In genomic region chr4:103123086-103123485, GRCm38 (mm10) we compare ENCODE assay signal across 14 mouse cellular contexts. TPM values are rescaled to one million over a fixed set of nuclear protein-coding genes. Genes with fewer than 3 reads are reported as not detected.
DNase-seq lines count a peak whose midpoint lies in the region; ATAC-seq and TF ChIP-seq lines count a peak whose summit lies in the region.
"Had no signal": no experiment of that assay in that cellular context is flagged by ENCODE, and none has a peak within 500 bp of the region (broad histone marks: within the 10 kb centered on the region; RNA-seq: fewer than 3 reads in every experiment).

No protein-coding gene starts in this region.

- no peak overlapping the region for H3K4me3 ChIP-seq in liver, adult 2 months (ENCODE audit: insufficient read depth, low read depth, low read length)
- 0 out of 2 replicates have a peak overlapping the region, but pooled peaks have one; percentile 5 for H3K4me3 ChIP-seq in heart, embryonic 16.5 days (ENCODE audit: low read length)
- peak overlapping the region; percentile 93 for H3K4me3 ChIP-seq in megakaryocyte, embryonic 14.5 days (replicated peaks)
- H3K4me3 ChIP-seq in hindbrain, embryonic 12.5 days = no peak overlapping the region
- H3K4me3 ChIP-seq: midbrain, embryonic 12.5 days had no signal

- H3K9me3 ChIP-seq in heart, embryonic 16.5 days (replicated peaks; ENCODE audit: control insufficient read depth, low read length) = no peaks in the 10 kb centered on the region
- no peaks in the 10 kb centered on the region for H3K9me3 ChIP-seq in megakaryocyte, embryonic 14.5 days
- no peaks in the 10 kb centered on the region for H3K9me3 ChIP-seq in hindbrain, embryonic 12.5 days (replicated peaks)
- H3K9me3 ChIP-seq: midbrain, embryonic 12.5 days had no signal

- no peak for TF ChIP-seq CTCF in liver, adult 2 months (IDR thresholded peaks at IDR 0.05; ENCODE audit: low read depth, low read length)

- no peaks in the 10 kb centered on the region for H3K27me3 ChIP-seq in liver, adult 2 months (ENCODE audit: control insufficient read depth, insufficient read depth, low read length)
- no peaks in the 10 kb centered on the region for H3K27me3 ChIP-seq in heart, embryonic 16.5 days (ENCODE audit: control insufficient read depth, insufficient read depth, low read length)
- no peaks in the 10 kb centered on the region for H3K27me3 ChIP-seq in megakaryocyte, embryonic 14.5 days (replicated peaks)
- no peaks in the 10 kb centered on the region for H3K27me3 ChIP-seq in hindbrain, embryonic 12.5 days
- H3K27me3 ChIP-seq: midbrain, embryonic 12.5 days; Patski had no signal

- no peaks in the 10 kb centered on the region for H3K36me3 ChIP-seq in liver, adult 2 months (ENCODE audit: control insufficient read depth, insufficient read depth, low read length)
- H3K36me3 ChIP-seq in heart, embryonic 16.5 days (ENCODE audit: control insufficient read depth, insufficient read depth) = no peaks in the 10 kb centered on the region
- H3K36me3 ChIP-seq in megakaryocyte, embryonic 14.5 days (replicated peaks; ENCODE audit: low read length) = peaks cover 12% of the 10 kb centered on the region
- H3K36me3 ChIP-seq in hindbrain, embryonic 12.5 days = no peaks in the 10 kb centered on the region
- H3K36me3 ChIP-seq: midbrain, embryonic 12.5 days had no signal

- no peak overlapping the region for H3K27ac ChIP-seq in liver, adult 2 months (replicated peaks; ENCODE audit: insufficient read depth, low read depth, low read length)
- H3K27ac ChIP-seq in heart, embryonic 16.5 days (ENCODE audit: low read length) = peak overlapping the region; percentile 56
- H3K27ac ChIP-seq in hindbrain, embryonic 12.5 days = no peak overlapping the region
- H3K27ac ChIP-seq: midbrain, embryonic 12.5 days had no signal

- TF ChIP-seq POLR2A in liver, adult 2 months (IDR thresholded peaks at IDR 0.05; ENCODE audit: extremely low read depth, insufficient read depth, low read length) = no peak

- H3K4me1 ChIP-seq in liver, adult 2 months (ENCODE audit: control insufficient read depth, insufficient read depth, low read length) = peaks cover 15% of the 10 kb centered on the region
- peaks cover 27% of the 10 kb centered on the region for H3K4me1 ChIP-seq in heart, embryonic 16.5 days (ENCODE audit: control insufficient read depth, insufficient read depth, low read length)
- H3K4me1 ChIP-seq in megakaryocyte, embryonic 14.5 days = peaks cover 50% of the 10 kb centered on the region
- H3K4me1 ChIP-seq in hindbrain, embryonic 12.5 days = peaks cover 15% of the 10 kb centered on the region

- peaks cover 15% of the 10 kb centered on the region for H3K79me2 ChIP-seq in liver, adult 2 months (ENCODE audit: control insufficient read depth, insufficient read depth, low read length)

- H3K4me2 ChIP-seq in heart, embryonic 16.5 days (ENCODE audit: low read depth, low read length) = peak overlapping the region; percentile 43
- no peak overlapping the region for H3K4me2 ChIP-seq in hindbrain, embryonic 12.5 days (replicated peaks)
- H3K4me2 ChIP-seq: midbrain, embryonic 12.5 days had no signal

- no peak for ATAC-seq in heart, embryonic 16.5 days (replicated peaks; ENCODE audit: extremely low read depth, insufficient read depth, low FRiP score)
- no peak for ATAC-seq in hindbrain, embryonic 12.5 days (ENCODE audit: low FRiP score)
- ATAC-seq: Patski had no signal

- peak overlapping the region; percentile 5; the same call in 1 of the 2 replicates for H3K9ac ChIP-seq in liver, adult 2 months (ENCODE audit: low read depth, low read length)
- H3K9ac ChIP-seq in heart, embryonic 16.5 days (ENCODE audit: low read length) = peak overlapping the region; percentile 29; the same call in 1 of the 2 replicates
- H3K9ac ChIP-seq in hindbrain, embryonic 12.5 days = no peak overlapping the region
- H3K9ac ChIP-seq: midbrain, embryonic 12.5 days had no signal

- WGBS in liver, adult 2 months = 26% methylated on average over 2 of the region's 2 CpGs
- 19% methylated on average over 2 of the region's 2 CpGs for WGBS in heart, embryonic 16.5 days
- WGBS in hindbrain, embryonic 12.5 days = 80% methylated on average over 2 of the region's 2 CpGs

- DNase-seq in liver, adult 2 months (ENCODE audit: extremely low read depth, low read depth, low spot score) = no peak
- DNase-seq in liver (no peak), MN1 (ENCODE audit: low spot score) (peak; percentile 12)
- DNase-seq in embryo, embryonic 10 days (ENCODE audit: low spot score) = no peak
- DNase-seq in layer of hippocampus, postnatal 14 days (ENCODE audit: low spot score in 2 of 2) = no peak
- DNase-seq: adrenal gland, postnatal 36 days; cerebellum, postnatal 14 days; gastrocnemius, postnatal 14 days; kidney, adult 8-10 months had no signal

RNA-seq across cellular contexts. Expression of gene Wdr78, which starts 8.7 kb away (rescaled TPM):
- 0.46 and 0.74 TPM in 2 replicates for total RNA-seq in liver, adult 2 months (2014; rRNA removed)
- 0.10 and 0.22 TPM in 2 replicates for polyA plus RNA-seq in liver, adult 2 months (2012; rRNA removed)
- 2.0 and 2.1 TPM in 2 replicates for polyA plus RNA-seq in heart, embryonic 16.5 days (2015; fragmentation: Nextera tagmentation; extraction: Ambion mirVana)
- polyA plus RNA-seq in megakaryocyte, embryonic 14.5 days (2012; ENCODE audit: insufficient read depth, low replicate concordance) = 0.43 and 0.47 TPM in 2 replicates
- polyA plus RNA-seq in hindbrain, embryonic 12.5 days (2016; fragmentation: Nextera tagmentation; extraction: Ambion mirVana) = 7.8 TPM in 2 replicates
- 10 to 100 TPM in 1 of 2 experiments, 1 to 10 TPM in 1; 10.0 to 16.3 TPM for total RNA-seq in layer of hippocampus, postnatal 14 days (2021)

RNA-seq across cellular contexts. Expression of gene Mier1, which starts 8.9 kb away (rescaled TPM):
- 25.4 TPM in 2 replicates for total RNA-seq in liver, adult 2 months (2014; rRNA removed)
- polyA plus RNA-seq in liver, adult 2 months (2012; rRNA removed) = 4.3 and 7.3 TPM in 2 replicates
- polyA plus RNA-seq in heart, embryonic 16.5 days (2015; fragmentation: Nextera tagmentation; extraction: Ambion mirVana) = 27.6 and 29.5 TPM in 2 replicates
- 1.2 and 2.3 TPM in 2 replicates for polyA plus RNA-seq in megakaryocyte, embryonic 14.5 days (2012; ENCODE audit: insufficient read depth, low replicate concordance)
- 46.1 and 47.8 TPM in 2 replicates for polyA plus RNA-seq in hindbrain, embryonic 12.5 days (2016; fragmentation: Nextera tagmentation; extraction: Ambion mirVana)
- total RNA-seq in layer of hippocampus, postnatal 14 days (2021) = 10 to 100 TPM; 47.2 to 47.8 TPM

Comparison
In these comparisons a context has a peak if more than half of its experiments do, and no peak if none do; other contexts are left out.
1. H3K4me3 ChIP-seq: peak in heart, embryonic 16.5 days (single experiment) and megakaryocyte, embryonic 14.5 days (single experiment); none in liver, adult 2 months (single experiment) and hindbrain, embryonic 12.5 days (single experiment).